Mouse (Mus musculus): Measurements from ENCODE around the gene Cdc25a. TPM values are rescaled to one million over a fixed set of nuclear protein-coding genes. Genes with fewer than 3 reads are reported as not detected.

The Cdc25a gene
- total RNA-seq, 2 experiments from 2014 or later, result 5.5 to 6.9 TPM

GRCm38 (mm10) chr9:109895593-109895992 lies 20.2 kb downstream of the Cdc25a start:
- DNase-seq (ENCODE audit: extremely low spot score in 1 of 2, low spot score in 2 of 2), result no peak
- TF ChIP-seq CTCF (IDR thresholded peaks at IDR 0.05), result no peak
- Histone ChIP-seq H3K27ac (no peak overlapping the region), H3K4me3 (no peak overlapping the region)
- intact Hi-C loops (cut with DNase I), result loop anchor here (1.0 kb wide), 1 partner anchor 36 kb away; the partner anchor contains the start of gene Map4

DNA sequence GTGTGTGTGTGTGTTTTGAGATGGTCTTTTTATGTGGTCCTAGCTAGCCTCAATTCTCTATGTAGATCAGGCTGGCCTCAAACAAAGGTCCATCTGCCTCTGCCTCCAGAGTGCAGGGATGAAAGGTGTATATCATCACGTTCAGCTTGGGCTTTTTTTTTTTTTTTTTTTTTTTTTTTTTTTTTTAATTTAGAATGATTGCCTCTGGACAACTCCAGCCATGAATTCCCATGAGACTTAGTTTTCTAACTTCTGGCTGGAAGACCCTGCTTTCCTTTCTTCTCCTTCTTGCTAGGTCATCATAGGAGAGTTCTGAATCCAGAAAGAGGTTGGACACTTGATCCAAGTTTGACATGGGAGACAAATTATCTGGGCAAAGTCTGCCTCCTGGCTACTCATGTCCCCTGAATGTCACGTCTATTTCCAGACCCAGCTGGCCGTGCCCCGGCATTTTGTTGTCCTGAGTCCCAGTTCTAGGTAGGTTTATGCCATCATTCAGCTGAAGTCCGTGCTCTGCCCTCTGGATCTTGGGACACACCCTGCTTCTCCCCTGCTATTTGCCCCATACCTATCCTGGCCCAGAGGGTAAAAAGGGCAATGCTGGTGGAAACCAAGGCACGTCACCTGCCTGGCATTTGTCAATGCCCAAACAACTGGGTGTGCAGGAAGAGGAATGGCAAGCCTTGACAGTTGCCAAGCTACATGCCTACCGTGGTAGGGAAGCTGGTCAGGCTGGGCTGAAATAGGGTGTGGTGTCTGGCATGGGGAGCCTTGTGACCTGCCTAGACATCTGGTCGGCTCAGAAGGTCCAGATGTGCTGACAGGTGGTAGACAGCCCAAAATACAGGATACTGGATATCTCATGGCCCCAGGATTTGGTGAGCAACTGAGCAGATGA lies 21.1 kb downstream of the Cdc25a start:
- H3K4me3 ChIP-seq, result no peak overlapping the region
- no peak for TF ChIP-seq CTCF (IDR thresholded peaks at IDR 0.05)
- intact Hi-C loops (cut with DNase I), result no loop called here

GRCm38 (mm10) chr9:109898027-109898426 lies 22.6 kb downstream of the Cdc25a start:
- no peak overlapping the region for H3K4me3 ChIP-seq
- no peak overlapping the region for H3K27ac ChIP-seq
- intact Hi-C loops (cut with DNase I), result no loop called here
- no peak for DNase-seq (ENCODE audit: extremely low spot score in 1 of 2, low spot score in 2 of 2)
- TF ChIP-seq CTCF (IDR thresholded peaks at IDR 0.05), result no peak

More for the DNA sequence above, 21.1 kb downstream of the Cdc25a start:
- no peak overlapping the region for H3K27ac ChIP-seq
- no peak for DNase-seq (ENCODE audit: extremely low spot score in 1 of 2, low spot score in 2 of 2)

DNA sequence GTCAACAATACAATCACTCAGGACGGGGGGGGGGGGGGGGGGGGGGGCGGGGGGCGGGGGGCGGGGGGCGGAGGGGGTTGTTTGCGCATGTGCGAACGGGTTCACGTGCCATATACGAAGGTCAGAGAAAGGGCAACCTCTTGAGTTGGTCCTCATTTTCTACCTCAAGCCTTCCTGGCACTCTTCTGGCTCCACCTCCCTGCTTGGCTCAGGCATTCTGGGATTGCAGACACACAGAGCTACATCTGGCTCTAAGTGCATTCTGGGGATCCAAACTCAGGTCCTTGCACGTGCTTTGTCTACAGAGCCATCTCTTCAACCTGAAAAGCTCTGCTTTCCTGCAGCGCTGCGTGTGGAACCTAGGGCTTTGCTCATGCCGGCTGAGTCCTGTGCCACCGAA lies 24.0 kb downstream of the Cdc25a start:
- intact Hi-C loops (cut with DNase I), result no loop called here
- DNase-seq (ENCODE audit: extremely low spot score in 1 of 2, low spot score in 2 of 2), result no peak
- no peak for TF ChIP-seq CTCF (IDR thresholded peaks at IDR 0.05)
- Histone ChIP-seq H3K27ac (no peak overlapping the region), H3K4me3 (no peak overlapping the region)

GRCm38 (mm10) chr9:109899774-109900173 lies 24.4 kb downstream of the Cdc25a start:
- H3K27ac ChIP-seq, result no peak overlapping the region
- intact Hi-C loops (cut with DNase I), result no loop called here

GRCm38 (mm10) chr9:109900604-109901003 lies 25.2 kb downstream of the Cdc25a start:
- Histone ChIP-seq H3K27ac (no peak overlapping the region), H3K4me3 (no peak overlapping the region)
- no peak for DNase-seq (ENCODE audit: extremely low spot score in 1 of 2, low spot score in 2 of 2)
- TF ChIP-seq CTCF (IDR thresholded peaks at IDR 0.05), result no peak
- intact Hi-C loops (cut with DNase I), result no loop called here

More at GRCm38 (mm10) chr9:109899774-109900173, 24.4 kb downstream of the Cdc25a start:
- no peak overlapping the region for H3K4me3 ChIP-seq
- DNase-seq (ENCODE audit: extremely low spot score in 1 of 2, low spot score in 2 of 2), result no peak
- TF ChIP-seq CTCF (IDR thresholded peaks at IDR 0.05), result no peak

GRCm38 (mm10) chr9:109902246-109902645 lies 26.9 kb downstream of the Cdc25a start:
- DNase-seq (ENCODE audit: extremely low spot score in 1 of 2, low spot score in 2 of 2), result no peak
- no peak overlapping the region for H3K27ac ChIP-seq
- intact Hi-C loops (cut with DNase I), result no loop called here
- H3K4me3 ChIP-seq, result no peak overlapping the region
- no peak for TF ChIP-seq CTCF (IDR thresholded peaks at IDR 0.05)

DNA sequence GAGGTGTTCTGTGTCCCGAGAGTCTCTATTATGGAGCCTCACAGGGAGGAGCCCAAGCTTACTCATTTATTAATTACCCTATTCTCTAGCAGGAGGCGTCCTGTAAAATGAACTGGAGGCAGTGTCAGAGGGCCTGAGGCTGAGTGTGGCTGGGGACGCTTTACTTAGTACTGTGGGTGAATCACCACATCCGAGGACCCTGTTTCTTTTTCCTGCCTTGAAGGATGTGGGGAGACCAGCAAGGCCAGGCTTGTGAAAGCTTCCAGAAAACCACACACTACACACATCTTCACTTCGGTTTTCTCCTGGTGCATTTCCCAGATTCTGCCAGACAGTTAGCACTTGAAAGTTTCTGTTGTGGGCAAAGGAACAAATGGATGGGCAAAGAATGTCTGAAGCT lies 27.4 kb downstream of the Cdc25a start:
- intact Hi-C loops (cut with DNase I), result no loop called here
- no peak overlapping the region for H3K4me3 ChIP-seq
- DNase-seq (ENCODE audit: extremely low spot score in 1 of 2, low spot score in 2 of 2), result no peak
- TF ChIP-seq CTCF (IDR thresholded peaks at IDR 0.05), result no peak
- no peak overlapping the region for H3K27ac ChIP-seq

DNA sequence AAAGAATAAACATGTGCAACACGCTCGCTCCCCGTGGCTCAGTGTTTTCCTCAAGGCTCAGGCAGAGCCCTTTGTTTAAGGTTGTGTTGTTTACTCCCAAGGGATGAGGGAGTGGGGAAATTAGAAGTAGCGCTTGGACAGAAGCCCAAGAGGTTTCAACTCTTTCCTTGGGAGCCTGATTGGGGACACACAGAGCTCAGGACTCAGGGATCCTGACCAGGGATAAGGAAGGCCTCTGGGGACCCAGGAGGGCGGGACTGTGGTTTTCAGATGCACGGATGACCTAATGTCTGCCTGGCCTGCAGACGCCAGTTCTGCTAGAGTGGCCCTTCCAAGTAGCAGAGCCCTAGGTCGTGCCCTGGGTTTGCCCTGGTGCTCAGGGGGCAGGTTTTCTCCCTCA lies 31.9 kb downstream of the Cdc25a start:
- no peak overlapping the region for H3K27ac ChIP-seq
- TF ChIP-seq CTCF (IDR thresholded peaks at IDR 0.05), result no peak
- intact Hi-C loops (cut with DNase I), result no loop called here
- H3K4me3 ChIP-seq, result no peak overlapping the region
- DNase-seq (ENCODE audit: extremely low spot score in 1 of 2, low spot score in 2 of 2), result no peak

- H3K27ac ChIP-seq, result no peak overlapping the region
- no peak overlapping the region for H3K4me3 ChIP-seq
- intact Hi-C loops (cut with DNase I), result no loop called here
- no peak for DNase-seq (ENCODE audit: extremely low spot score in 1 of 2, low spot score in 2 of 2)
- TF ChIP-seq CTCF (IDR thresholded peaks at IDR 0.05), result no peak
Measured at GRCm38 (mm10) chr9:109907774-109908465, 32.5 kb downstream of the Cdc25a start.

DNA sequence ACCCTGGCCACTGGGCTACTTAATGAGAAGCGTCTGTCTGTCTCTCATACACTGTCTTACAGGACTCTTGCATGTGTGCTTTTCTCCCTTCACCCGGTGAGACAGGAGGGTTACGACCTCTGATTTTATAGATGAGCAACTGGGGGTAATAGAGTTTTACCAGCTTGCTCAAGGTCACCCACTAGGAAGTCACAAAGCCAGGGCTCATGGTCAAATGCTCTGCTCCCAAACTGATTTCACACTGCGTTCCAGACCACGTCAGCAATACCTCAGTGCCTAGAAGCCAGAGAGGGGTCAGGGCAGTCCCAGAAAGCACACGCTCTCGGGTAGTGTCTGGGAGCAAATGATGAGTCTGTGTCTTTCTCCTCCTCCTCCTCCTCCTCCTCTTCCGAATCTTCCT lies 33.7 kb downstream of the Cdc25a start:
- Histone ChIP-seq H3K4me3 (no peak overlapping the region), H3K27ac (no peak overlapping the region)
- no peak for TF ChIP-seq CTCF (IDR thresholded peaks at IDR 0.05)
- intact Hi-C loops (cut with DNase I), result no loop called here
- no peak for DNase-seq (ENCODE audit: extremely low spot score in 1 of 2, low spot score in 2 of 2)

DNA sequence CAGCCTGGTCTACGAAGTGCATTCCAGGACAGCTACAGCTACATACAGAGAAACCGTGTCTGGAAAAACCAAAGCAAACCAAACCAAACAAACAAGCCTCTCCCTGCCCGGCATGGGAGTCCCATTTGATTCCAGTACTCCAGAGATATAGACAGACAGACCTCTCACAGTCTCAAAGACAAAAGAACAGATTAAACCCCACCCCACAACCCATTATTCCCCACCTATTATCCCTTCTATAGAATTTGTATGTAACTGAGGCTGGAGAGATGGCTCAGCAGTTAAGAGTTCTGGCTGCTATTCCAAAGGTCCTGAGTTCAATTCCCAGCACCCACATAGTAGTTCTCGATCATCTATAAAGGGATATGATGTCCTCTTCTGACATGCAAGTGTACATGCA lies 34.5 kb downstream of the Cdc25a start:
- no peak for DNase-seq (ENCODE audit: extremely low spot score in 1 of 2, low spot score in 2 of 2)
- intact Hi-C loops (cut with DNase I), result no loop called here
- TF ChIP-seq CTCF (IDR thresholded peaks at IDR 0.05), result no peak
- Histone ChIP-seq H3K4me3 (no peak overlapping the region), H3K27ac (no peak overlapping the region)
